Mouse (Mus musculus): ENCODE measurements around the gene Patz1. TPM values are rescaled to one million over a fixed set of nuclear protein-coding genes. Genes with fewer than 3 reads are reported as not detected.

Gene Patz1
- polyA plus RNA-seq, 1 experiment from 2014 or later, result 22.7 TPM

DNA sequence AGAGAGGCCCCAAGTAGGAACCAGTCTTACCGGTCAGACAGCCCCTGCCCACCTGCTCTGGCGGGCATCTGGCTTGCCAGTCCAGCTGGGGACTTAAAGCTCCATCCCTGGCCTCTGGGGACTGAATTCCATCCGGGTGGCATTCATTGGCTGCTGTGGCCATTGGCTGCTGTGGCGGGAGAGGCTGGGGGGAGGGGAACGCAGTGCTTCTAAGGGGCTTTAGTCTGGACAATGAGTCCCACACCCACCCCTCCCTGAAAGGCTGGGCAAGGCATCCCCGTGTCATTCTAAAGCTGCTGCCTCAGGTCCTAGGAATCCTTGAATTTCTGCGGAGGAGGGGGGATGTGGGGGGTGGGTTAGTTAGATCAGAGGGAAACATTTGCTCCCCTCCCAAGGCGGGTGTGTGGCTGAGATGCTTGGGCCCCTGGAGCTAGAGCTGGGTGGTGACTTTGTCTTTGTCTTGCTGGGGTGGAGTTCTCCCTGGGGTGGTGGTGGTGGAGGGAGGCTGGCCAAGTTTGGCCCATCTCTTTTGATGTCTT lies 4.1 kb downstream of the Patz1 start:
- H3K36me3 ChIP-seq, result peaks cover 53% of the 10 kb centered on the region
- WGBS, result 1% methylated on average over 8 of the region's 8 CpGs

DNA sequence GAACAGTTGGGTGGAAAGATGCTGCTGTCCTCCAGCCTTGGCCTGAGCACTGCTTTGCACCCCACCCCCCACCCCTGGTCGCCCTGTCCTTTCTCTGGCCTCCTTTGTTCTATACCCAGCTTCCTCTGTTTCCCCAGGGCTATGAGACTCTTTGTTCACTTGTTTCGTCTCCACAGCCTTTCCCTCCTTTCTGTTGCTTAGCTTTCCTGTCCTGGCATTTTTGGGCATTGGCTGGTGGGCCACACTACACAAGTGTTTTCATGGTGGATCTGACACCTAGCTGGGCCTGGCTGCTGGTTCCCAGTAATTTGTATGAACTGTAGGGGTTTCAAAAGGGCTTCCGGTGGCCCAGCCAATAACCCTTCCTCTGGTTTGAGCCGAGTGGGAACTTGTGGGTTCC lies 4.7 kb downstream of the Patz1 start:
- H3K27me3 ChIP-seq (replicated peaks), result no peaks in the 10 kb centered on the region
- peak overlapping the region; percentile 99 for H3K4me2 ChIP-seq
- WGBS, result 53% methylated on average over 4 of the region's 4 CpGs
- H3K27ac ChIP-seq (replicated peaks), result peak overlapping the region; percentile 100; the same call in 1 of the 2 replicates
- H3K4me3 ChIP-seq, result peak overlapping the region; percentile 69
- H3K9ac ChIP-seq, result peak overlapping the region; percentile 98
- H3K36me3 ChIP-seq, result peaks cover 59% of the 10 kb centered on the region
- peaks cover 71% of the 10 kb centered on the region for H3K4me1 ChIP-seq
- no peaks in the 10 kb centered on the region for H3K9me3 ChIP-seq
- no peak for ATAC-seq (ENCODE audit: extremely low read depth, insufficient number of reproducible peaks, low FRiP score, low TSS enrichment)

More for the DNA sequence above, 4.1 kb downstream of the Patz1 start:
- Histone ChIP-seq H3K9me3 (no peaks in the 10 kb centered on the region), H3K27ac (replicated peaks) (peak overlapping the region; percentile 100), H3K4me1 (peaks cover 73% of the 10 kb centered on the region), H3K4me2 (peak overlapping the region; percentile 99), H3K9ac (peak overlapping the region; percentile 98), H3K4me3 (peak overlapping the region; percentile 69), H3K27me3 (replicated peaks) (no peaks in the 10 kb centered on the region)
- no peak for ATAC-seq (ENCODE audit: extremely low read depth, insufficient number of reproducible peaks, low FRiP score, low TSS enrichment)

DNA sequence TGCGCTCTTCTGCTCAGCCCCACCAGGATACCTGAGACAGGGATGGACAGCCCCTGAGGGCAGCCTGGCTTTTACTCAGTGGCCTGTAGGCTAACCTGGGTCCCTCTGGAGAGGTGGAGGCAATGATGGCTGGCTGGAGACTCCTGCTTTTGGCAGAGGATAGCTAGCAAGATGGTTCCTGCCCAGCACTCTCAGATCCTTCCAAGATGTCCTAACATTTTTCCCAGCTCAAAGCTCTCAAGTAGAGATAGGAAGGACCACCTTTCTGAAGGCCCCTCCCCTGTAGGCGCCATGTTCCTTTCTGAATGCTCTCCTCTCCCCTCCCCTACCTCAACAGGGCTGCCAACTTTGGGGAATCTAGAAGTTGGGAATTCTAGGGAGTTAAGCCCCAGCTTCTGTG lies 6.0 kb downstream of the Patz1 start:
- no peaks in the 10 kb centered on the region for H3K27me3 ChIP-seq (replicated peaks)
- H3K4me2 ChIP-seq, result no peak overlapping the region
- H3K9ac ChIP-seq, result no peak overlapping the region
- WGBS, result 86% methylated on average over 2 of the region's 2 CpGs
- no peak overlapping the region for H3K4me3 ChIP-seq
- no peaks in the 10 kb centered on the region for H3K9me3 ChIP-seq
- H3K4me1 ChIP-seq, result peaks cover 71% of the 10 kb centered on the region
- no peak overlapping the region for H3K27ac ChIP-seq (replicated peaks)
- no peak for ATAC-seq (ENCODE audit: extremely low read depth, insufficient number of reproducible peaks, low FRiP score, low TSS enrichment)
- peaks cover 72% of the 10 kb centered on the region for H3K36me3 ChIP-seq

DNA sequence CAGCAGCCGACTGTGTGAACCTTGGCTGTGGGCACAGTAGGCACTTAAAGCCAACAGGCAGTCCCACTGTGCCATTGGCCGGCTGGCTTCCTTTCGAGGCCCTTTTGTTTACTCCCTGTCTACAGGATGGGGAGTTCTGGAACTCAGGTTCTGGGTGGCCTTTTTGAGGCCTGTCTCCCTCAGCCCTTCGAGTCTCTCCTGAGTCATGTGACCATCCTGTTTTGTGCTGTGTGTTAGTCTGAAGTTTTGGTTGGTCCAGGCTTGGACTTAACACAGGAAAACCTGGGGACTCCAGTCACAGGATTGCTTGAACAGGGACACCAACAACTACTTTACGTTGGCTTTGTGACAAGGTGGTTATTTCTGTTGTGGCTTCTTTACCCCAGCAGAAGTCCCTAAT lies 7.4 kb downstream of the Patz1 start:
- H3K4me3 ChIP-seq, result no peak overlapping the region
- no peaks in the 10 kb centered on the region for H3K27me3 ChIP-seq (replicated peaks)
- H3K4me2 ChIP-seq, result no peak overlapping the region
- no peak for ATAC-seq (ENCODE audit: extremely low read depth, insufficient number of reproducible peaks, low FRiP score, low TSS enrichment)
- WGBS, result 68% methylated on average over 5 of the region's 5 CpGs
- H3K27ac ChIP-seq (replicated peaks), result no peak overlapping the region
- peaks cover 67% of the 10 kb centered on the region for H3K4me1 ChIP-seq
- peaks cover 85% of the 10 kb centered on the region for H3K36me3 ChIP-seq
- no peaks in the 10 kb centered on the region for H3K9me3 ChIP-seq
- H3K9ac ChIP-seq, result no peak overlapping the region

DNA sequence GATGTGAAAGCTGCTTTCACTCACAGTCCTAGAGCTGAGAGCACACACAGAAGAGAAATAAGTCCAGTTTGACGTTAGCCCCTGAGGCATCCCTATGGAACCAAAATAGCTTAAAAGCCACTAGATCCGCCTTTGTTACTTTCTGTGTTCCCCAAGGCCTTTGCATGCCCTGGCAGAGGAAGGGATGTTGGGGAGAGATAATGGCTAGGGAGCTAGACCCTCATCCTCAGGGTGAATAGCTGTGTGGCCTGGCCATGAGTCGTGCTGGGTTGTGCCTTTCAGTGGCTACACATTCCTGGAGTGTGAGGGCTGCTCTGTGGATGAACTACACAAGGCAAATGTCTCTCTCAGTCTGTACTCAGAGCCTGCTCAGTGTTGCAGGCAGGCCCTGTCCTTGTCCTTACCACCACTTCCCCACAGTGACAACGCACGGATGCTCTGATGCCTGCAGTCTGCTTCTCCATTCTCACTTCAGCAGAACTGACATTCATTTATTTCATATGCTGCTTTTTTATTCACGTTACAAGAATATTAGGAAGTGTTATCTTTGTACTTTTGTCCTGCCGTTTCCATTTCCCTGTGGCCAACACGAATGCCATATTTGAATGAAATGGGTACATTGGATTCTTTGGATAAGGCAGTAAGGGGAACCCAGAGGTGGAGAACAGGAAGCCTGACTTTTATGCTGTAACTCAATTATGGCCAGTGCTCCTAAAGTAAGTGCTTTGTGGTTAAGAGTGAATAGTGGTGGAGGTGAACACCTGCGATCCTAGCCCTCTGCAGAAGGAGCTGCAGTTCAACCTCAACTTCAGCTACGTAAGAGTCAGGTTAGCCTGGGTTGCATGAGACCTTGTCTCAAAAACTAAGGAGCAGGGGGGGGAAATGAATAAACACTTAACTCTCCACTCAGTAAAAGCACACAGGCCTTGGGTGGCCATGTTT lies 9.5 kb downstream of the Patz1 start:
- Histone ChIP-seq H3K4me3 (no peak overlapping the region), H3K9ac (peak overlapping the region; percentile 21; the same call in 1 of the 2 replicates), H3K4me1 (peaks cover 61% of the 10 kb centered on the region), H3K36me3 (peaks cover 100% of the 10 kb centered on the region), H3K27me3 (replicated peaks) (no peaks in the 10 kb centered on the region), H3K27ac (replicated peaks) (no peak overlapping the region), H3K4me2 (no peak overlapping the region), H3K9me3 (no peaks in the 10 kb centered on the region)
- ATAC-seq (ENCODE audit: extremely low read depth, insufficient number of reproducible peaks, low FRiP score, low TSS enrichment), result no peak
- 77% methylated on average over 10 of the region's 10 CpGs for WGBS

DNA sequence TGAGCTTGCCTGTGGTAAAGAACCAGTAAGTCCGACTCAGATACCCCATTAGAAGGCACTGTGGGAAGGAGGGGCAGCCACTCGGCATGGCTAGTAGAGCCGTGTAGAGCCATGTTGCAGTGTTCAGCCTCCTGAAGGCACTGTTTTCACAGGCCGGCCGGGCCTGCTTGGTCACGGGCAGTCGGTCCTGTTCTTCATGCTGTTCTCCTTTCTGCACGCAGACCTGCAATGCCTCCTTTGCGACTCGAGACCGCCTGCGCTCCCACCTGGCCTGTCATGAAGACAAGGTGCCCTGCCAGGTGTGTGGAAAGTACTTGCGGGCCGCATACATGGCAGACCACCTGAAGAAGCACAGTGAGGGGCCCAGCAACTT lies 10.1 kb downstream of the Patz1 start:
- Histone ChIP-seq H3K27ac (replicated peaks) (no peak overlapping the region), H3K36me3 (peaks cover 100% of the 10 kb centered on the region), H3K4me2 (no peak overlapping the region), H3K4me1 (peaks cover 57% of the 10 kb centered on the region), H3K4me3 (no peak overlapping the region), H3K27me3 (replicated peaks) (no peaks in the 10 kb centered on the region), H3K9ac (no peak overlapping the region), H3K9me3 (no peaks in the 10 kb centered on the region)
- WGBS, result 89% methylated on average over 14 of the region's 14 CpGs
- ATAC-seq (ENCODE audit: extremely low read depth, insufficient number of reproducible peaks, low FRiP score, low TSS enrichment), result no peak

DNA sequence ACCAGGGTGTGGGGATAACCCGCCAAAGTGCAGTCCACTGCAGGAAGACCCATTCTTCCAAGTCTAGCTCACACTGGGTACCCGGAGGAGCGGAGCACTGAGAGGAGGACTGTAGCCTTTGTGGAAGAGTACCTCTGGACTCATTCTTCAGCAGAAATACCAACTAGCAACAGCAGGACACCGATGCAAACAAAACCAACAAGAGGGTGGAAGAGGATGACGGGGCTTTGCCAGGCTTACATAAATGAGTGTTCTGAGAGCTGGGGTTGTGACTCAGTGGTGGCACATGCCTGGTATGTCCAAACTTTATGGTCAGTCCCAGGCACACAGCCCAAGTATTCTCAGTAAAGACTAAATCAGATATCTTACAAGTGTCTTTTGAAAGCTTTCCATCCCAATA lies 12.4 kb downstream of the Patz1 start:
- no peak overlapping the region for H3K9ac ChIP-seq

DNA sequence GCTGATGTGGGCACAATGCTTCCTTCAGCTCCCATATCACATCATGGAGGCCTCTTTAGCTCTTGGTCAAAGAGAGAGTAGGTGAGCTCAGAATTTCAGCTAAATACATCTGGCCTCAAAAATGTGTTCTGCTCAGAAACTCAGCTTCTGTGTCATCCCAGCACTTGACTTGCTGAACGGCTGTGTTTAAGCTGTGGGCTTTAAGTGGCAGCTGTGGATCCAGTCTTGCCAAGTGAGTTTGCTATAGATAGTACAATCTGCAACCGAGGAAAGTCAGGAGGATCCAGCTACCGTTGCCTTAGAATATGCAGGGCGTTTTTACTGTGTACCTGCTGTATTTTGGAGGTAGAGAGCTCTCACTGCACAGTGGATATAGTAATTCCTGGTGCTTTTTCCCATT lies 13.7 kb downstream of the Patz1 start:
- Histone ChIP-seq H3K9ac (peak overlapping the region; percentile 44; the same call in 1 of the 2 replicates), H3K4me1 (peaks cover 23% of the 10 kb centered on the region), H3K27ac (replicated peaks) (peak overlapping the region; percentile 25; the same call in 1 of the 2 replicates), H3K4me2 (no peak overlapping the region), H3K9me3 (no peaks in the 10 kb centered on the region), H3K36me3 (peaks cover 100% of the 10 kb centered on the region), H3K27me3 (replicated peaks) (no peaks in the 10 kb centered on the region), H3K4me3 (no peak overlapping the region)
- ATAC-seq (ENCODE audit: extremely low read depth, insufficient number of reproducible peaks, low FRiP score, low TSS enrichment), result no peak
- 56% methylated on average over 4 of the region's 4 CpGs for WGBS

More for the DNA sequence above, 12.4 kb downstream of the Patz1 start:
- WGBS, result 93% methylated on average over 5 of the region's 5 CpGs
- H3K4me2 ChIP-seq, result no peak overlapping the region
- H3K4me1 ChIP-seq, result peaks cover 36% of the 10 kb centered on the region
- no peaks in the 10 kb centered on the region for H3K9me3 ChIP-seq
- H3K27me3 ChIP-seq (replicated peaks), result no peaks in the 10 kb centered on the region
- ATAC-seq (ENCODE audit: extremely low read depth, insufficient number of reproducible peaks, low FRiP score, low TSS enrichment), result no peak
- no peak overlapping the region for H3K27ac ChIP-seq (replicated peaks)
- peaks cover 100% of the 10 kb centered on the region for H3K36me3 ChIP-seq
- no peak overlapping the region for H3K4me3 ChIP-seq

DNA sequence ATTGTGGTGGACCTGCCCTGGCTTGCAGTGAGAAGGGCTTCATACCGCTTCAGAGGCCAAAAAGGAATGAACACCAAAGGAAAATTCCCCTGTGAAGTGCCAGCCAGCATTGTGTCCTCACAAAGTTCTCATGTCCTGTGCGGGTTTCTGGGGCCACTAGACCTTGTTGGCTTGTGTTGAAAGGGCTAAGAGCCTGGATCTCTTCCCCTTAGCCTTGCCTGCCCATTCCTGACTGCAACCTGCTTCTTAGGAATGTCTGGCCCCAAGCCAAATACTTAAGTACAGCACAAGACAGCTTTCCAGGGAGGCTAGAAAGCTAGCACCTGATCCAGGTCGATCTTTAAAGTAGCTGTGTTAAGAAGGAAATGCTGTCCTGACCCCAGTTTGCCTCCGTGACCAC lies 14.1 kb downstream of the Patz1 start:
- H3K36me3 ChIP-seq, result peaks cover 100% of the 10 kb centered on the region
- peak overlapping the region; percentile 37; the same call in 1 of the 2 replicates for H3K9ac ChIP-seq
- H3K27me3 ChIP-seq (replicated peaks), result no peaks in the 10 kb centered on the region
- H3K27ac ChIP-seq (replicated peaks), result peak overlapping the region; percentile 25; the same call in 1 of the 2 replicates
- ATAC-seq (ENCODE audit: extremely low read depth, insufficient number of reproducible peaks, low FRiP score, low TSS enrichment), result no peak
- H3K4me2 ChIP-seq, result no peak overlapping the region
- H3K9me3 ChIP-seq, result no peaks in the 10 kb centered on the region
- H3K4me3 ChIP-seq, result no peak overlapping the region
- WGBS, result 65% methylated on average over 4 of the region's 4 CpGs
- peaks cover 19% of the 10 kb centered on the region for H3K4me1 ChIP-seq

DNA sequence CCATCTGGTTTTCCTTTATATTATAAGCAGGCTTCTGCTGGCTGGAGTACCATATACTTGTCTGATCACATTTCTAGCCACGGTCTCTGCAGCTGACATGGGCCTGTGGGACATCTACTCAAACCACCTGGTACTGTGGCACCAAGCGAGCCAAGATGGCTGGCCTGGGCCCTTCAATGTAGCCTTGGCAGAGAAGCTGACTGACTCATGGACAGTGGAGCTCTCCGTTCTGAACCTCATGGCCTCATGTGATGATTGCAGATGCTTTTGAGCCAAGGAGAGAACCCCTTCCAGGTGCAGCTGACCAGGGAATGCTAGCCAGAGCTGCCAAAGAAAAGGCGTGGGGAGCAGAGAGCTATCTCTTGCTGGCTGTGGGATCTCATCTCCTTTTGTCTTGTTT lies 17.1 kb downstream of the Patz1 start:
- no peak for ATAC-seq (ENCODE audit: extremely low read depth, insufficient number of reproducible peaks, low FRiP score, low TSS enrichment)
- Histone ChIP-seq H3K9me3 (no peaks in the 10 kb centered on the region), H3K9ac (no peak overlapping the region), H3K4me1 (peaks cover 20% of the 10 kb centered on the region), H3K4me2 (no peak overlapping the region), H3K27me3 (replicated peaks) (no peaks in the 10 kb centered on the region), H3K4me3 (no peak overlapping the region), H3K36me3 (peaks cover 100% of the 10 kb centered on the region), H3K27ac (replicated peaks) (no peak overlapping the region)
- WGBS, result 89% methylated on average over 4 of the region's 4 CpGs

DNA sequence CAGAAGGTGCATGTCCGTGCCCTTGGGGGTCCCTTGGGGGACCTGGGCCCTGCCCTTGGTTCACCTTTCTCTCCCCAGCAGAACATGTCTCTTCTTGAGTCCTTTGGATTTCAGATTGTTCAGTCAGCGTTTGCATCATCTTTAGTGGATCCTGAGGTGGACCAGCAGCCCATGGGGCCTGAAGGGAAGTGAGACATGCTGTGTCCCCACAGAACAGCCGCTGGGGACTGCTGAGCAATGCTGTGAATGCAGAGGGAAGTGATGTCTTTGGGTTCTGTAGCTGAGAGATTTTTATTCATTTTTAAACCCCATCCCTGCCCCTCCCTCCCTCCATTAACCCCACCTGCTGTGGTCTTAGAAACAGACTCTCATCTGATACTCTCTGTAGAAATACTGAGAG lies 19.2 kb downstream of the Patz1 start:
- no peak overlapping the region for H3K27ac ChIP-seq (replicated peaks)
- H3K9me3 ChIP-seq, result no peaks in the 10 kb centered on the region
- H3K36me3 ChIP-seq, result peaks cover 96% of the 10 kb centered on the region
- no peak overlapping the region for H3K9ac ChIP-seq
- no peaks in the 10 kb centered on the region for H3K27me3 ChIP-seq (replicated peaks)
- no peak overlapping the region for H3K4me2 ChIP-seq
- no peak overlapping the region for H3K4me3 ChIP-seq
- H3K4me1 ChIP-seq, result peaks cover 13% of the 10 kb centered on the region
- 84% methylated on average over 3 of the region's 3 CpGs for WGBS
- ATAC-seq (ENCODE audit: extremely low read depth, insufficient number of reproducible peaks, low FRiP score, low TSS enrichment), result no peak
